Mouse (Mus musculus) lung, postnatal 0 days (tissue): ENCODE measurements around the gene Arnt2. TPM values are rescaled to one million over a fixed set of nuclear protein-coding genes. Genes with fewer than 3 reads are reported as not detected.
A peak's percentile ranks its signal among the peaks of the same experiment; 100 is the strongest.

ENCODE experiments used
- ATAC-seq: fragments of 200-750 bp; cut with Nextera tagmentation; 2 replicates; pipeline ENCODE4 v1.8.0; 2017; ENCODE audit warnings: moderate library complexity
- DNase-seq: peaks from one replicate; pipeline ENCODE4 v3.0.0-alpha.2; 2016; ENCODE audit warnings: low spot score
- H3K27ac ChIP-seq: fragments of 300-500 bp; sonication (generic); 2 replicates; pipeline ENCODE4 v1.5.1; 2014; ENCODE audit warnings: antibody characterized with exemption, mild to moderate bottlenecking, low read length, mixed read lengths
- H3K27me3 ChIP-seq: fragments of 300-500 bp; sonication (generic); replicated peaks from 2 replicates; pipeline ENCODE4 v1.6.1; 2014; ENCODE audit warnings: low read length, mixed read lengths; ENCODE audit not compliant: insufficient read depth
- H3K36me3 ChIP-seq: fragments of 300-500 bp; sonication (generic); 2 replicates; pipeline ENCODE4 v1.6.1; 2014; ENCODE audit warnings: low read length, mixed read lengths; ENCODE audit not compliant: insufficient read depth
- H3K4me1 ChIP-seq: fragments of 300-500 bp; sonication (generic); 2 replicates; pipeline ENCODE4 v1.6.1; 2014; ENCODE audit warnings: antibody characterized with exemption, low read depth, low read length, mixed read lengths; ENCODE audit not compliant: insufficient read depth
- H3K4me2 ChIP-seq: fragments of 300-500 bp; sonication (generic); replicated peaks from 2 replicates; pipeline ENCODE4 v1.6.1; 2014; ENCODE audit warnings: low read depth, mild to moderate bottlenecking, low read length, moderate library complexity, mixed read lengths
- H3K4me3 ChIP-seq: fragments of 300-500 bp; sonication (generic); 2 replicates; pipeline ENCODE4 v1.5.1; 2014; ENCODE audit warnings: low read depth, low read length
- H3K9ac ChIP-seq: fragments of 300-500 bp; sonication (generic); replicated peaks from 2 replicates; pipeline ENCODE4 v1.6.1; 2014; ENCODE audit warnings: low read depth, mild to moderate bottlenecking
- H3K9me3 ChIP-seq: fragments of 300-500 bp; sonication (generic); 2 replicates; pipeline ENCODE4 v1.6.1; 2016; ENCODE audit warnings: low read length, mixed read lengths
- CTCF ChIP-seq: IDR thresholded peaks from 2 replicates; pipeline ENCODE4 v1.5.1; 2016; ENCODE audit warnings: antibody characterized with exemption, mild to moderate bottlenecking
- EP300 ChIP-seq: IDR thresholded peaks from 2 replicates; pipeline ENCODE4 v1.6.1; 2016; ENCODE audit warnings: antibody characterized with exemption, mild to moderate bottlenecking, control low read depth
- WGBS: fragments of 180-500 bp; shearing (Covaris S2); extraction: QIAGEN DNeasy Blood & Tissue Kit; methylation state at CpG from one replicate; pipeline ENCODE4 v1.1.7; 2014; 5-methylcytosine and 5-hydroxymethylcytosine counted together
- polyA plus RNA-seq: library from polyadenylated mRNA; unstranded; fragments of >200 nt; fragmentation: Nextera tagmentation; extraction: Ambion mirVana; gene quantifications from 2 replicates; pipeline ENCODE4 v1.2.1, GENCODE M21; 2015

Arnt2 gene
- polyA plus RNA-seq, 1 experiment from 2014 or later = 0.78 TPM

- Histone ChIP-seq H3K4me3 (no peak overlapping the region), H3K9me3 (no peaks in the 10 kb centered on the region), H3K27me3 (no peaks in the 10 kb centered on the region), H3K36me3 (no peaks in the 10 kb centered on the region), H3K4me2 (no peak overlapping the region), H3K9ac (no peak overlapping the region), H3K4me1 (peaks cover 8% of the 10 kb centered on the region; the same call in 1 of the 2 replicates), H3K27ac (no peak overlapping the region)
- no peak for TF ChIP-seq EP300
- peak; percentile 80 for ATAC-seq
- peak; percentile 26 for DNase-seq
- WGBS = 48% methylated on average over 3 of the region's 3 CpGs
Observed at GRCm38 (mm10) chr7:84247960-84248665, 161.9 kb downstream of the Arnt2 start.

GRCm38 (mm10) chr7:84246878-84247277 is 163.1 kb downstream of the Arnt2 start:
- H3K27me3 ChIP-seq = no peaks in the 10 kb centered on the region
- H3K4me2 ChIP-seq = no peak overlapping the region
- H3K9me3 ChIP-seq = no peaks in the 10 kb centered on the region
- DNase-seq (no peak), ATAC-seq (no peak)
- TF ChIP-seq EP300 (no peak), CTCF (no peak)
- WGBS = 74% methylated on average over 5 of the region's 5 CpGs
- no peaks in the 10 kb centered on the region for H3K36me3 ChIP-seq
- no peak overlapping the region for H3K9ac ChIP-seq
- H3K4me1 ChIP-seq = peaks cover 8% of the 10 kb centered on the region; the same call in 1 of the 2 replicates
- H3K4me3 ChIP-seq = no peak overlapping the region
- H3K27ac ChIP-seq = no peak overlapping the region

- H3K4me3 ChIP-seq = no peak overlapping the region
- peaks cover 8% of the 10 kb centered on the region; the same call in 1 of the 2 replicates for H3K4me1 ChIP-seq
- no peaks in the 10 kb centered on the region for H3K36me3 ChIP-seq
- TF ChIP-seq CTCF (no peak), EP300 (no peak)
- DNase-seq = no peak
- H3K9ac ChIP-seq = no peak overlapping the region
- H3K27me3 ChIP-seq = no peaks in the 10 kb centered on the region
- no peak overlapping the region for H3K4me2 ChIP-seq
- H3K9me3 ChIP-seq = no peaks in the 10 kb centered on the region
- ATAC-seq = no peak
- WGBS = 55% methylated on average over 2 of the region's 2 CpGs
- H3K27ac ChIP-seq = no peak overlapping the region
Observed at GRCm38 (mm10) chr7:84246093-84246492, 163.9 kb downstream of the Arnt2 start.

- peak; percentile 71 for ATAC-seq
- Histone ChIP-seq H3K4me1 (peaks cover 10% of the 10 kb centered on the region; the same call in 1 of the 2 replicates), H3K4me3 (no peak overlapping the region), H3K36me3 (no peaks in the 10 kb centered on the region), H3K27ac (peak overlapping the region; percentile 64), H3K4me2 (no peak overlapping the region), H3K27me3 (no peaks in the 10 kb centered on the region), H3K9me3 (no peaks in the 10 kb centered on the region), H3K9ac (no peak overlapping the region)
- 13% methylated on average over 3 of the region's 3 CpGs for WGBS
- peak; percentile 74 for DNase-seq
- peak; percentile 67 for TF ChIP-seq EP300
- TF ChIP-seq CTCF = no peak
Observed at GRCm38 (mm10) chr7:84240406-84240805, 169.6 kb downstream of the Arnt2 start.

GRCm38 (mm10) chr7:84237655-84238054 is 172.3 kb downstream of the Arnt2 start:
- Histone ChIP-seq H3K9ac (no peak overlapping the region), H3K4me2 (no peak overlapping the region), H3K4me3 (no peak overlapping the region), H3K27ac (no peak overlapping the region), H3K27me3 (no peaks in the 10 kb centered on the region), H3K4me1 (peaks cover 10% of the 10 kb centered on the region; the same call in 1 of the 2 replicates), H3K36me3 (no peaks in the 10 kb centered on the region), H3K9me3 (no peaks in the 10 kb centered on the region)
- 47% methylated on average over 4 of the region's 4 CpGs for WGBS
- peak; percentile 54 for DNase-seq
- peak; percentile 77 for ATAC-seq
- TF ChIP-seq CTCF = no peak
- peak; percentile 32; the same call in 1 of the 2 replicates for TF ChIP-seq EP300

- Histone ChIP-seq H3K4me1 (no peaks in the 10 kb centered on the region), H3K36me3 (no peaks in the 10 kb centered on the region), H3K4me2 (no peak overlapping the region), H3K27ac (no peak overlapping the region), H3K9me3 (no peaks in the 10 kb centered on the region), H3K27me3 (no peaks in the 10 kb centered on the region), H3K9ac (no peak overlapping the region), H3K4me3 (no peak overlapping the region)
- WGBS = 59% methylated on average over 4 of the region's 4 CpGs
- peak; percentile 56 for DNase-seq
- ATAC-seq = no peak
- no peak for TF ChIP-seq EP300
- TF ChIP-seq CTCF = no peak
Observed at GRCm38 (mm10) chr7:84231396-84231795, 178.6 kb downstream of the Arnt2 start.
